Mouse (Mus musculus) inflammation-experienced regulatory T-cells (primary cell): ENCODE measurements around the gene Hist4h4. TPM values are rescaled to one million over a fixed set of nuclear protein-coding genes. Genes with fewer than 3 reads are reported as not detected.

Source experiments
- polyA plus RNA-seq, 2 experiments: library from polyadenylated mRNA; unstranded; fragments of 100-300 nt; shearing (Covaris generic); gene quantifications; one replicate each; pipeline ENCODE4 v1.2.1; 2017

The Hist4h4 gene
- 1 to 10 TPM; 1.5 to 1.6 TPM for polyA plus RNA-seq

DNA sequence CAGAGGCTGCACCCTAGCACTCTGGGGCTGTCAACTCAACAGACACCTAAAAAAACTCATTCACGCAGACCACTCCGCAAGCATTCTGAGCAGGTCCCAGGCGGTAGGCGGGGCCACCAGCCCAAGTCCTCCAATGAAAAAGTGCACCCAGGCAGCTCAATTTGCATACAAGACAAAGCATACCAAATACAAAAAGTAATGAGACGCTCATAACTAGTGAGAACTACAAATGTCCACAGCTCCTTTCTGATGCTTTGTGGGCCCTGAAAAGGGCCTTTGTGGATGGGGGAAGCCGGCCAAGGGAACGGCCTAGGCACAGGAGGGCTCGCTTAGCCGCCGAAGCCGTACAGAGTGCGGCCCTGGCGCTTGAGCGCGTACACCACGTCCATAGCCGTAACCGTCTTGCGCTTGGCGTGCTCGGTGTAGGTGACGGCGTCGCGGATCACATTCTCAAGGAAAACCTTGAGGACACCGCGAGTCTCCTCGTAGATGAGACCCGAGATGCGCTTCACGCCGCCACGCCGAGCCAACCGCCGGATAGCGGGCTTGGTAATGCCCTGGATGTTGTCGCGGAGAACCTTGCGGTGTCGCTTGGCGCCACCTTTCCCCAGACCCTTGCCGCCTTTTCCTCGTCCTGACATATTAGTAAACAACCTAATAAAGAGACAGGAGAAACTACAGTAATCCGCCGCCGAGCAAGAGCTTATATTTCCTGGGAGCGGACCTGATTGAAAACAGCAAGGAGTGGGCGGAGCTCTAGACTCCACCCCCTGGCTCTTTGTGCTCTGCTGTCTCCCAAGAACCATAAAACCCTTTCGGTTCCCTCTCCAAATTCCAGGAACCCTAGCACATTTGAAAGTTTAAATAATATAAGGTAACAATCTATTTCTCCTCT lies at the start of gene Hist4h4:
Hist4h4 (minus strand) TSS at position 677 of the 895 bp plus-strand sequence.

DNA sequence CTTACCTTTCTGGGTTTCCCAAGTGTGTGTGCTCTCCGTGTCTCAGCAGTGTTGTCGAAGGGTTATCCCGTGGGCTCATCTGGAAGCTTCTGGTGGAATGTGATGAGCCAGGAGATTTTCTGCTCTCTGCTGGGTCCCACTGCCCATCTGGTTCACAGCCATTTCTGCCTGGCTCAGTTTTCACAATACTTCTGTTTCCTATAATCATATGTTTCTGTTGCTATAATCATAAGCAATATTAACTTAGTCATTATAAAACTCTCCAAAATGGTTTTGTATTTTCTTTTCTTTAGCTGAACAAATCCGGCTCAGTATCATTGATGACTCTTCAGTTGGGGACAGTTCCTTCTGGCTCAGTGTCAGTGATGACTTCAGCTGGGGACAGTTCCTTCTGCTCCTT lies 31.1 kb upstream of the Hist4h4 start, which contains the start of gene Smco3:
Smco3 (minus strand) TSS at position 101 of the 400 bp plus-strand sequence.

DNA sequence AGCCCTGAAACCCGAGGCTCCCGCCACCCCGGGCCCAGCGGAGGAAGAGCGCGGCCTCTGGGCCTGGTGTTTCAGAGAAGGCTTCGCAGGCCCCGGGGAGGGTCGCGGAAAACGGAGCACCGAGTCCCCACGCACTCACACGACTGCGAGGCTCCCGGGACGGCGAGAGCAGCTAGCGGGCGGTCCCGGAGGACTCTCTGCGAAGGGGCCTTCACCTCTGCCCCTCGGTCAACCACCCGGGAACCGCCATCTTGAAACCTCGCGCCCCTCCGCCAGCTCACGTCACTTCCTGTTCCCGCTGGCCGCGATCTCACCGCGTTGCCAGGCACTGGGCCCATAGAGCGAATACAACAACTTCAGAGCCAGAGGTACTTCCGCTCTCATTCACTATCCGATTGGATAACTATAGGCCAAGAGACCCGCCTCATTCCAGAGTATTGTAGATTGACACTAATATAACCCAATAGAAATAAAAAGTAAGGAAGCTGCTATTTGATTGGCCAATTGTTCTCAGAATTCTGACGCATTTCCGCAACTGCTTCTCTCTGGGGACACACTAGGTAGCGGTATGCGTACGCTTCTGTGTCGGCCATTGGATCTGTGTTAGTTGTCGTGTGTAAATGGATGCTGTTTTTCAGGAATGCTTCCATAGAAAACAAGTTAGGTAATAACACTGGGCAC lies 23.8 kb upstream of the Hist4h4 start, which contains the start of gene Wbp11:
Wbp11 (minus strand) TSS at position 353 of the 681 bp plus-strand sequence.

DNA sequence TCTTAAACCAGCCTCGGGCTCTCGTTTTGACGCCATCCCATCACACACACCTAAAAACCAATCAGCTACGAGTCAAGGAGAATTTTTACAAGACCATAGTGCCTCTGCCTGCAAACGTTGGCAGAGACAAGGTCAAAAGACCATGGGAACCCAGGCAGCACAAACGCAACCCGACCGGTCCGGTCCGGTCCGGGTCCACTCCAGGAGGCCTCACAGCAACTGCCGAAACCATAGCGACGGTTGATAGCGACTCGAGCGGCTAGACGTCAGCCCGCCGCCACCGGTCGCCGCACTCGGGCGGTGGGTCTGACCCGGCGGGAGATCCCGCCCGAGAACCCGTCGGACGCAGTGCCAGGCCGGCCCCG lies 23.3 kb upstream of the Hist4h4 start, which contains the start of gene BC049715:
BC049715 (plus strand) TSS at position 111 of the 365 bp plus-strand sequence.

DNA sequence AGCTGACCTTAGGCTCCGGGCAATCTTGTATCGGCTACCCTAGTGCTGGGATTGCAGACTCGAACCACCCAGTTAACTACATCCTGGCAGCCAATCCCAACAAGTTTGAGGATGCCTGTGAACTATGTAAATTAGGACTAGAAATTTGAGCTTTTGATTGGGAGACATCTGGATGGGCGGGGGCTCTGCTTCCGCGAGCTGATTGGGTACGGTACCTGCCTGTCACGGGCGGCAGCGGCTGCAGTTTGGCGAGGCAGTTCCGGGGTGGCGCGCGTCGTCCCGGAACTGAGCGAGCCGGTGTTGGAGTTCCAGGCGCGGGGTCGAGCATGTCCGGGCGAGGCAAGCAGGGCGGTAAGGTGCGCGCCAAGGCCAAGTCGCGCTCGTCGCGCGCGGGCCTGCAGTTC lies 3.8 kb upstream of the Hist4h4 start, which contains the start of gene H2afj:
H2afj (plus strand) TSS at position 231 of the 404 bp plus-strand sequence.

DNA sequence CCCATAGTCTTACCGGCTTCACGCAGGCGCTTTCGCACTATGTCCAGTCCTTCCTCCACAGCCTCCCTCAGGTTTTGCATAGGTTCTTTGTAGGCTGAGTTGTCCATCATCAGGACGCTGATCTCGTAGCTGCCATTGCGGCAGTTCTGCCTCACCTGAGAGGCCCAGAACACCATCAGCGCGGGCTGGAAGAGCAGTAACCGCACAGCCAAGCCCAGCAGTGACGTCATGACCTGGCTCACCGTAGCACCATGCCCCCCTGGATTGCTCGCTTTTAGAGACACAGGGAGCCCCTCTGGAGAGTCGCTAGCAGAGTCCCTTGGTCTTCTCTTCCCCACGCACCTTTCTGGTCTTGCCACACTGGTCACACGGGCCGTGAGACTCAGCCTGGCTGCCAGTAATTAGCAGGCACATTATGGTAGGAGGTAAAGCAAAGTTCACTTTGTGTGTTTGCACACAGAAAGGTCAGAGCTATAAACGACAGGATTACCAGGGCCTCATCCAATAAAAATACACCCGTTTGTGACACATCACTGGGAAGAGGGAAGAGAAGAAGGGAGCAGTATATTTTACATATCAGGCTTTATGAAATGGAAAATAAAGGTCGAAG lies 22.7 kb downstream of the Hist4h4 start, which contains the start of gene Gucy2c:
Gucy2c (minus strand) TSS at position 389 of the 610 bp plus-strand sequence.

Other genes with a start within 250 kb of the Hist4h4 start
- 1 to 10 TPM in 1 of 2 experiments, under 1 TPM in 1; 0.59 to 4.0 TPM for gene Plbd1, start 142.5 kb downstream of the Hist4h4 start, polyA plus RNA-seq
- gene Gucy2c, start 22.6 kb downstream of the Hist4h4 start, polyA plus RNA-seq: under 1 TPM in 1 of 2 experiments, not detected in 1; 0.28 TPM
- 100 to 1,000 TPM; 142 to 168 TPM for gene H2afj, start 3.8 kb upstream of the Hist4h4 start, polyA plus RNA-seq
- 1 to 10 TPM; 3.4 to 4.0 TPM for gene BC049715, start 23.2 kb upstream of the Hist4h4 start, polyA plus RNA-seq
- gene Wbp11, start 23.8 kb upstream of the Hist4h4 start, polyA plus RNA-seq: 100 to 1,000 TPM; 104 to 132 TPM
- not detected for gene Smco3, start 31.0 kb upstream of the Hist4h4 start, polyA plus RNA-seq
- 1 to 10 TPM; 1.9 to 3.8 TPM for gene Art4, start 53.3 kb upstream of the Hist4h4 start, polyA plus RNA-seq
- not detected for gene Mgp, start 71.4 kb upstream of the Hist4h4 start, polyA plus RNA-seq
- gene Erp27, start 117.8 kb upstream of the Hist4h4 start, polyA plus RNA-seq: 1 to 10 TPM; 1.8 TPM
- gene Pde6h, start 119.4 kb upstream of the Hist4h4 start, polyA plus RNA-seq: 1 to 10 TPM in 1 of 2 experiments, under 1 TPM in 1; 0.42 to 1.6 TPM
- gene Arhgdib, start 137.5 kb upstream of the Hist4h4 start, polyA plus RNA-seq: 1,000 to 10,000 TPM; 2,036 to 2,387 TPM